ENCODE assay signal across 10 mouse cellular contexts in the genomic region with DNA sequence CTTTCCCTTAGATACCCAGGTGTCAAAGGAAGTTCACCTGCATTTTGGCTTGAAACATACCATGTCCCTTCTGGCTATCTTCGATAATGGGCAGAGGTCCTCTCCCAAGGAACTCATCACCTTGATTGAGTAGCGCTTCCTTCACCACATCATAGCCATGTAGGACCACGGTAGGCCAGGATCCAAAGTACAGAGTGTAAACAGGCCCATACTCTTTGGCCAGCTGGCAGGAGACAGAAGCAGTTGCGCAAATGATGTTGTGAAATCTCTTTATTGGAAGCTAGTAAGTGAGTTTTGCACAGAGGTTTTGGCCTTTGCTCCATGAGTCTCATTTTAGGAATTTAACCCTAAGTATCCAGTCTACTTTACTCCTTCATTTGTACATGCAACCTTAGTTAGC. TPM values are rescaled to one million over a fixed set of nuclear protein-coding genes. Genes with fewer than 3 reads are reported as not detected.
A peak's percentile ranks its signal among the peaks of the same experiment; 100 is the strongest.
DNase-seq lines count a peak whose midpoint lies in the region.
"Had no signal": no experiment of that assay in that cellular context is flagged by ENCODE, and none has a peak within 500 bp of the region (broad histone marks: within the 10 kb centered on the region; RNA-seq: fewer than 3 reads in every experiment).

No protein-coding gene starts in this region.

- intact Hi-C loops in gastrocnemius, postnatal 36 days (cut with DNase I), result no loop called here
- intact Hi-C loops in left cerebral cortex, postnatal 36 days (cut with DNase I), result no loop called here

- 28% methylated on average over 4 of the region's 4 CpGs for WGBS in large intestine, adult 2 months

- peak; percentile 72 for DNase-seq in adrenal gland, postnatal 10 days
- peak; percentile 35 to 62 for DNase-seq in gastrocnemius, postnatal 36 days
- peak; percentile 50 for DNase-seq in large intestine, adult 2 months (ENCODE audit: low read depth, low spot score)
- DNase-seq in ovary, postnatal 10 days (ENCODE audit: low spot score), result peak; percentile 11
- no peak for DNase-seq in left cerebral cortex, postnatal 36 days (ENCODE audit: low spot score in 2 of 2)
- no peak for DNase-seq in frontal cortex, postnatal 36 days (ENCODE audit: low spot score in 2 of 2)
- DNase-seq in embryo, embryonic 9.5 days (ENCODE audit: extremely low spot score), result no peak

RNA-seq across cellular contexts. Expression of gene Cyp2c23, which starts 7.5 kb away (rescaled TPM):
- total RNA-seq in adrenal gland, postnatal 10 days (2021), result 10 to 100 TPM; 15.8 to 32.2 TPM
- under 1 TPM in 1 of 2 experiments, not detected in 1; 0.23 TPM for total RNA-seq in gastrocnemius, postnatal 36 days (2021)
- polyA plus RNA-seq in large intestine, adult 2 months (2012; rRNA removed), result 0.48 and 1.1 TPM in 2 replicates
- under 1 TPM; 0.20 to 0.27 TPM for total RNA-seq in left cerebral cortex, postnatal 36 days (2021)
- polyA plus RNA-seq: embryonic facial prominence, embryonic 13.5 days; intestine, embryonic 14.5 days had no signal

RNA-seq across cellular contexts. Expression of gene Cpn1, which starts 35.1 kb away (rescaled TPM):
- 10 to 100 TPM; 18.5 to 45.6 TPM for total RNA-seq in adrenal gland, postnatal 10 days (2021)
- not detected for total RNA-seq in gastrocnemius, postnatal 36 days (2021)
- polyA plus RNA-seq in large intestine, adult 2 months (2012; rRNA removed), result 1.4 and 2.4 TPM in 2 replicates
- under 1 TPM; 0.17 to 0.48 TPM for total RNA-seq in left cerebral cortex, postnatal 36 days (2021)
- total RNA-seq: adrenal gland, adult 18-20 months had no signal
- polyA plus RNA-seq: embryonic facial prominence, embryonic 13.5 days had no signal

RNA-seq across cellular contexts. Expression of gene Erlin1, which starts 48.1 kb away (rescaled TPM):
- total RNA-seq in adrenal gland, postnatal 10 days (2021), result 10 to 100 TPM; 19.3 to 20.0 TPM
- total RNA-seq in gastrocnemius, postnatal 36 days (2021), result 1 to 10 TPM; 3.1 to 4.0 TPM
- polyA plus RNA-seq in large intestine, adult 2 months (2012; rRNA removed), result 15.8 and 23.7 TPM in 2 replicates
- 10 to 100 TPM; 20.8 to 23.2 TPM for total RNA-seq in left cerebral cortex, postnatal 36 days (2021)

Comparison
In these comparisons a context has a peak if more than half of its experiments do, and no peak if none do; other contexts are left out.
1. DNase-seq: peak in adrenal gland, postnatal 10 days (single experiment), gastrocnemius, postnatal 36 days (2 of 2), large intestine, adult 2 months (single experiment) and ovary, postnatal 10 days (single experiment); none in left cerebral cortex, postnatal 36 days (0 of 2), frontal cortex, postnatal 36 days (0 of 2) and embryo, embryonic 9.5 days (single experiment).
2. RNA of gene Cyp2c23, which starts 7.5 kb away (total RNA-seq): 15.8 to 32.2 TPM in adrenal gland, postnatal 10 days; 0.20 to 0.27 TPM in left cerebral cortex, postnatal 36 days and 0.23 TPM in gastrocnemius, postnatal 36 days; every median in the first group is over 10 times any median in the second.
3. RNA of gene Cpn1, which starts 35.1 kb away (total RNA-seq): 18.5 to 45.6 TPM in adrenal gland, postnatal 10 days; 0.17 to 0.48 TPM in left cerebral cortex, postnatal 36 days and not detected in gastrocnemius, postnatal 36 days; every median in the first group is over 10 times any median in the second.
4. RNA of gene Erlin1, which starts 48.1 kb away (total RNA-seq): 20.8 to 23.2 TPM in left cerebral cortex, postnatal 36 days and 19.3 to 20.0 TPM in adrenal gland, postnatal 10 days; 3.1 to 4.0 TPM in gastrocnemius, postnatal 36 days; every median in the first group is over 4 times any median in the second.